Mouse (Mus musculus): ENCODE measurements at regions not wholly inside any gene's neighbourhood (a gene's known extent, or its start where the extent isn't known, plus 50 kb on each side); places are given as distances from the start of the nearest gene placed in this dataset.
"Not testable (repeated sequence)": the region's sequence is repeated elsewhere in the genome, so short reads cannot be mapped to it uniquely, and the experiment has no call there.

DNA sequence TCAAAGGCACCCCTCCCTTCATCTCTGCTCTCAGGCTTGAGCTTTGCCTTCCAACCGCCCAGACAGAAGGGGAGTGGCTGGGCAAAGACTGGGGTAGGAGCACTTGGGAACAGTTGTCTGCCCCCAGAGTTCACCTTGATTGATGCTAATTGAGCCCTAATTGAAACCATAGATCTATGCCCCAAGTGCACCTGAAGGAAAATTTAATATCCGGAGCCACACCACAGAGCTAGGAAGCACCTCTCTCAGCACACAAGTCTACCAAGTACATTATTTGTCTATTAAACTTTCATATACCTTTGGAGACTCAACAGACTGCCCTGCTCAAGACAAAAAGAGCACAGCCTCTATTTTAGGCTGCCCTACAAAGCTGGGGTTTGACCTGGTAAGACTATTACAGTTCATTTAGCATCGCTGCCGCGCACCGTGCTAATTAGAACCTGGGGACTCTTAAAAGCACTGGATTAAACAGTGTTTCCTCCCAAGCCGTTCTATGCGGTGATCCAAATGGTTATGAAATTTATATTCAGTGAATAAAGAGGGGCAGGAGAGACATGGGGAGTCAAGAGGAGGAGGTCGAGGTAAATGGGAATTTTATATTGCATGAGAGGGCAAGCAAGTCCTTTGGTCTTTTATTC lies 229.8 kb downstream of the Utp18 start:
- no peak for DNase-seq (ENCODE audit: low spot score in 2 of 2)

DNA sequence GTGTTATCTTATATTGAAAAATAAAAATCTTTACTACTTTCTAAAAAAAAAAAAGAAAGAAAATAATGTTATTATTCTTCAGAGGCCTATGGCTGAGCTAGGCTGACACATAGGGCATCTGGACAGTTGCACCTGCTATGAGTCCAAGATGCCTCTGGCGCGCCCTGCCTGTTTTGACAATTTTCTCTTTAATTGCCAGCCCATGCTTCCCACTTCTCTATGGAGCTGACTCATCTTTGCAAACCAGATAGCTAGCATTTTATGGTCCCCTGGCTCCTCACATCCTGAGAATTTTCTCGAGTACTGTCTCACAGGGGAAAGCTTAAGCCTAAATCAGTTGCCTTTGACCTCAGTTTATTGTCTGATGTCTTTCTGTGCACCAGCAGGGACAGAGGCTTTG lies 232.2 kb downstream of the Utp18 start:
- DNase-seq (ENCODE audit: low spot score in 2 of 2): peak in 1 of 2 experiments; percentile 40

DNA sequence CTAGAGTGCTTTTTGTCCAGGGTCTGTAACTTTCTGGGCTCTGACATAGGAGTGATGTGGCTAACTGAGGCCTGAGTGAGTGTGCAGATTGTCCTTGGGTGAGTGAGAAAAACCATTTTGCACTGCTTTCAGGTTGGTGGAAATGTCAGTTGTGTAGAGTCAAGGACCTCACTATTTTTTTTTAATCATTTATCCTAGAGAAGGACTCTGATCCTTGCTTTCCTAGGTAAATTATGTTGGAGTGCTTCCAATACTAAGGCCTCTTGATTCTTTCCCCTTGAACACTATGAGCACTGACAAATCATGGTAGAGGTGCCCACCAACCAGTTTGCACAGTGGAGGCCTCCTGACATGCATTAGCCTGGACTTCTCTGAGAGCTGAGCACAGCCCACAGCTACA lies 233.6 kb downstream of the Utp18 start:
- not testable (repeated sequence) for DNase-seq (ENCODE audit: low spot score in 2 of 2)

Measured in layer of hippocampus, adult 18-20 months (tissue).